Mouse (Mus musculus): ENCODE data around the gene Gpr89.

DNA sequence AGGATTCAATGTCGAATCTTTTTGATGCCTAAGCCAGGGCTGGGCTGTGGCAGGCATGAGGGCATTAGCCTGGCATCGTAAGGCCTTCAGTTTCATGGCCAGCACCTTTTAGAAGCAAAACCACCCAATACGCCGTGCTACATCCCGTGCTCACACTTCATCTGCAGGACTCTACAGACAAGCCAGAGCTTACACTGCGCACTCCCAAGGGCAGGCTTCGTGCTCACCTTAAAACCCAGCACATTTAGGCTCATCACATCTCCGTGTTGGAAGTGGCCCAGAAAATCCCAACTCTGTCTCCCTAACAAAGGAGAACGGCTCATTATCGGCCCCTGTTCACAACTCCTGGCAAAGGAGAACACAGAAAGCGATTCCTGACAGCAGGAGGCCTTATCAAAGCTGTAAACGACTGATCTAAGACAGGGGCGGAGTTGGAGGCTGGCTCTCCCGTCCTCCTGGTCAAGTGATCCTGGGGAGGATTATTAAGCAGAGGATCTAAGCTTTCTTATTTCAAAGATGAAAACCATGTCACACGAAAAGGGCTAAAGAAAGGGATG, 76.8 kb downstream of the Gpr89 start:
- TF ChIP-seq CTCF (conservative IDR thresholded peaks at IDR 0.05; ENCODE audit: low read length) (no peak), NANOG (IDR thresholded peaks at IDR 0.05; ENCODE audit: borderline replicate concordance, low read length) (no peak)
